Mouse (Mus musculus) neural tube, embryonic 13.5 days (tissue): ENCODE measurements at regions not wholly inside any gene's neighbourhood (a gene's known extent, or its start where the extent isn't known, plus 50 kb on each side); places are given as distances from the start of the nearest gene placed in this dataset.
"Not testable (repeated sequence)": the region's sequence is repeated elsewhere in the genome, so short reads cannot be mapped to it uniquely, and the experiment has no call there.

ENCODE experiments used
- ATAC-seq: fragments of 200-750 bp; cut with Nextera tagmentation; 2 replicates; pipeline ENCODE4 v1.8.0; 2017; ENCODE audit warnings: low read depth, mild to moderate bottlenecking, moderate TSS enrichment, moderate library complexity
- H3K27ac ChIP-seq: fragments of 300-500 bp; sonication (generic); replicated peaks from 2 replicates; pipeline ENCODE4 v1.5.1; 2015; ENCODE audit warnings: moderate library complexity, mild to moderate bottlenecking, inconsistent platforms
- H3K27me3 ChIP-seq: fragments of 300-500 bp; sonication (generic); 2 replicates; pipeline ENCODE4 v1.6.1; 2015; ENCODE audit warnings: mild to moderate bottlenecking, inconsistent platforms
- H3K36me3 ChIP-seq: fragments of 300-500 bp; sonication (generic); 2 replicates; pipeline ENCODE4 v1.6.1; 2015; ENCODE audit warnings: mild to moderate bottlenecking, inconsistent platforms
- H3K4me1 ChIP-seq: fragments of 300-500 bp; sonication (generic); replicated peaks from 2 replicates; pipeline ENCODE4 v1.6.1; 2015; ENCODE audit warnings: inconsistent platforms
- H3K4me2 ChIP-seq: fragments of 300-500 bp; sonication (generic); 2 replicates; pipeline ENCODE4 v1.6.1; 2015; ENCODE audit warnings: inconsistent platforms, mild to moderate bottlenecking, moderate library complexity
- H3K4me3 ChIP-seq: fragments of 300-500 bp; sonication (generic); 2 replicates; pipeline ENCODE4 v1.5.1; 2015; ENCODE audit warnings: mild to moderate bottlenecking, inconsistent platforms
- H3K9ac ChIP-seq: fragments of 300-500 bp; sonication (generic); 2 replicates; pipeline ENCODE4 v1.6.1; 2015; ENCODE audit warnings: moderate library complexity, mild to moderate bottlenecking, inconsistent platforms
- H3K9me3 ChIP-seq: fragments of 300-500 bp; sonication (generic); 2 replicates; pipeline ENCODE4 v1.6.1; 2016; ENCODE audit warnings: inconsistent platforms
- WGBS: fragments of 180-500 bp; shearing (Covaris S2); methylation state at CpG from one replicate; pipeline ENCODE4 v1.1.7; 2015; 5-methylcytosine and 5-hydroxymethylcytosine counted together

GRCm38 (mm10) chr2:3916365-3916764 is 101.2 kb upstream of the Frmd4a start:
- WGBS, result 92% methylated on average over 3 of the region's 3 CpGs
- H3K4me3 ChIP-seq, result no peak overlapping the region
- ATAC-seq, result no peak

GRCm38 (mm10) chr2:3918156-3918555 is 99.4 kb upstream of the Frmd4a start:
- no peak for ATAC-seq
- Histone ChIP-seq H3K4me2 (no peak overlapping the region), H3K9ac (no peak overlapping the region), H3K27me3 (no peaks in the 10 kb centered on the region), H3K4me1 (no peaks in the 10 kb centered on the region), H3K27ac (no peak overlapping the region), H3K9me3 (no peaks in the 10 kb centered on the region), H3K36me3 (no peaks in the 10 kb centered on the region), H3K4me3 (no peak overlapping the region)
- WGBS, result 83% methylated on average over 6 of the region's 6 CpGs

More at GRCm38 (mm10) chr2:3916365-3916764, 101.2 kb upstream of the Frmd4a start:
- no peaks in the 10 kb centered on the region for H3K27me3 ChIP-seq
- H3K9me3 ChIP-seq, result no peaks in the 10 kb centered on the region
- H3K4me2 ChIP-seq, result no peak overlapping the region
- no peak overlapping the region for H3K9ac ChIP-seq
- H3K27ac ChIP-seq, result no peak overlapping the region
- H3K36me3 ChIP-seq, result no peaks in the 10 kb centered on the region
- H3K4me1 ChIP-seq, result no peaks in the 10 kb centered on the region

- Histone ChIP-seq H3K9ac (no peak overlapping the region), H3K4me1 (0 out of 2 replicates have a peak, but pooled peaks cover 2% of the 10 kb centered on the region), H3K4me3 (no peak overlapping the region), H3K36me3 (no peaks in the 10 kb centered on the region), H3K9me3 (no peaks in the 10 kb centered on the region), H3K27me3 (no peaks in the 10 kb centered on the region), H3K4me2 (no peak overlapping the region), H3K27ac (no peak overlapping the region)
- no peak for ATAC-seq
- WGBS, result 73% methylated on average over 3 of the region's 3 CpGs
Measured at GRCm38 (mm10) chr2:3919893-3920292, 97.6 kb upstream of the Frmd4a start.

GRCm38 (mm10) chr2:3921084-3921483 is 96.4 kb upstream of the Frmd4a start:
- ATAC-seq, H3K36me3 ChIP-seq, H3K4me3 ChIP-seq, H3K4me2 ChIP-seq, H3K27me3 ChIP-seq, H3K4me1 ChIP-seq, H3K9me3 ChIP-seq, H3K27ac ChIP-seq, H3K9ac ChIP-seq: not testable (repeated sequence)
- 94% methylated on average over 2 of the region's 2 CpGs for WGBS

GRCm38 (mm10) chr2:3922739-3923138 is 94.8 kb upstream of the Frmd4a start:
- Histone ChIP-seq H3K27me3 (no peaks in the 10 kb centered on the region), H3K27ac (no peak overlapping the region), H3K4me1 (peaks cover 15% of the 10 kb centered on the region; the same call in 1 of the 2 replicates), H3K4me2 (no peak overlapping the region), H3K4me3 (no peak overlapping the region), H3K36me3 (no peaks in the 10 kb centered on the region), H3K9me3 (no peaks in the 10 kb centered on the region), H3K9ac (no peak overlapping the region)
- WGBS, result 97% methylated on average over 4 of the region's 4 CpGs
- ATAC-seq, result no peak

- WGBS, result 85% methylated on average over 6 of the region's 6 CpGs
- no peak overlapping the region for H3K27ac ChIP-seq
- no peak overlapping the region for H3K9ac ChIP-seq
- H3K4me3 ChIP-seq, result no peak overlapping the region
- no peak overlapping the region for H3K4me2 ChIP-seq
- no peak for ATAC-seq
- no peaks in the 10 kb centered on the region for H3K36me3 ChIP-seq
- H3K27me3 ChIP-seq, result no peaks in the 10 kb centered on the region
- peaks cover 15% of the 10 kb centered on the region for H3K4me1 ChIP-seq
- H3K9me3 ChIP-seq, result no peaks in the 10 kb centered on the region
Measured at GRCm38 (mm10) chr2:3924696-3925095, 92.8 kb upstream of the Frmd4a start.

GRCm38 (mm10) chr2:3925199-3925598 is 92.3 kb upstream of the Frmd4a start:
- Histone ChIP-seq H3K9ac (no peak overlapping the region), H3K27me3 (no peaks in the 10 kb centered on the region), H3K9me3 (no peaks in the 10 kb centered on the region), H3K4me2 (no peak overlapping the region), H3K27ac (no peak overlapping the region), H3K36me3 (no peaks in the 10 kb centered on the region), H3K4me1 (peaks cover 15% of the 10 kb centered on the region), H3K4me3 (no peak overlapping the region)
- ATAC-seq, result no peak
- WGBS, result 58% methylated on average over 3 of the region's 3 CpGs

- Histone ChIP-seq H3K27me3 (no peaks in the 10 kb centered on the region), H3K9ac (no peak overlapping the region), H3K4me2 (no peak overlapping the region), H3K36me3 (no peaks in the 10 kb centered on the region), H3K4me1 (peaks cover 15% of the 10 kb centered on the region), H3K27ac (no peak overlapping the region), H3K9me3 (no peaks in the 10 kb centered on the region), H3K4me3 (no peak overlapping the region)
- ATAC-seq, result no peak
Measured at GRCm38 (mm10) chr2:3926129-3926528, 91.4 kb upstream of the Frmd4a start.

GRCm38 (mm10) chr2:3927141-3927810 is 90.2 kb upstream of the Frmd4a start:
- Histone ChIP-seq H3K36me3 (no peaks in the 10 kb centered on the region), H3K4me3 (no peak overlapping the region), H3K27me3 (no peaks in the 10 kb centered on the region), H3K9ac (no peak overlapping the region), H3K4me2 (no peak overlapping the region), H3K27ac (no peak overlapping the region), H3K4me1 (peaks cover 15% of the 10 kb centered on the region), H3K9me3 (no peaks in the 10 kb centered on the region)
- no peak for ATAC-seq
- 79% methylated on average over 8 of the region's 8 CpGs for WGBS

- Histone ChIP-seq H3K27me3 (no peaks in the 10 kb centered on the region), H3K4me1 (peaks cover 15% of the 10 kb centered on the region), H3K9me3 (no peaks in the 10 kb centered on the region), H3K36me3 (no peaks in the 10 kb centered on the region), H3K4me2 (no peak overlapping the region), H3K9ac (no peak overlapping the region), H3K4me3 (no peak overlapping the region), H3K27ac (no peak overlapping the region)
- no peak for ATAC-seq
- WGBS, result 79% methylated on average over 4 of the region's 4 CpGs
Measured at GRCm38 (mm10) chr2:3927853-3928252, 89.7 kb upstream of the Frmd4a start.

GRCm38 (mm10) chr2:3930650-3931049 is 86.9 kb upstream of the Frmd4a start:
- Histone ChIP-seq H3K27ac (no peak overlapping the region), H3K9ac (no peak overlapping the region), H3K4me3 (no peak overlapping the region), H3K9me3 (no peaks in the 10 kb centered on the region), H3K4me2 (no peak overlapping the region), H3K36me3 (no peaks in the 10 kb centered on the region), H3K4me1 (peaks cover 7% of the 10 kb centered on the region), H3K27me3 (no peaks in the 10 kb centered on the region)
- no peak for ATAC-seq
- 90% methylated on average over 5 of the region's 5 CpGs for WGBS

- H3K4me3 ChIP-seq, result no peak overlapping the region
- no peaks in the 10 kb centered on the region for H3K27me3 ChIP-seq
- 92% methylated on average over 2 of the region's 2 CpGs for WGBS
- no peak for ATAC-seq
- no peak overlapping the region for H3K27ac ChIP-seq
- no peaks in the 10 kb centered on the region for H3K4me1 ChIP-seq
- H3K9me3 ChIP-seq, result no peaks in the 10 kb centered on the region
- no peaks in the 10 kb centered on the region for H3K36me3 ChIP-seq
- H3K4me2 ChIP-seq, result no peak overlapping the region
- H3K9ac ChIP-seq, result no peak overlapping the region
Measured at GRCm38 (mm10) chr2:3940786-3941185, 76.7 kb upstream of the Frmd4a start.

GRCm38 (mm10) chr2:3941496-3941895 is 76.0 kb upstream of the Frmd4a start:
- Histone ChIP-seq H3K9ac (no peak overlapping the region), H3K9me3 (no peaks in the 10 kb centered on the region), H3K27me3 (no peaks in the 10 kb centered on the region), H3K4me2 (no peak overlapping the region), H3K36me3 (no peaks in the 10 kb centered on the region), H3K27ac (no peak overlapping the region), H3K4me1 (no peaks in the 10 kb centered on the region), H3K4me3 (no peak overlapping the region)
- no peak for ATAC-seq
- WGBS, result 92% methylated on average over 1 of the region's 1 CpGs
